Mouse (Mus musculus) spleen, adult 2 months (tissue): ENCODE measurements around the gene Racgap1.

Source experiments
- CTCF ChIP-seq: fragments of 200-500 bp; IDR thresholded peaks from 2 replicates; pipeline ENCODE4 v1.5.1; 2011; ENCODE audit warnings: mild to moderate bottlenecking, inconsistent platforms; ENCODE audit not compliant: insufficient read depth, insufficient read length, insufficient replicate concordance; ENCODE audit errors: extremely low read depth
- POLR2A ChIP-seq: fragments of 200-500 bp; IDR thresholded peaks from 2 replicates; pipeline ENCODE4 v1.6.1; 2011; ENCODE audit warnings: low read depth, low read length, inconsistent platforms

DNA sequence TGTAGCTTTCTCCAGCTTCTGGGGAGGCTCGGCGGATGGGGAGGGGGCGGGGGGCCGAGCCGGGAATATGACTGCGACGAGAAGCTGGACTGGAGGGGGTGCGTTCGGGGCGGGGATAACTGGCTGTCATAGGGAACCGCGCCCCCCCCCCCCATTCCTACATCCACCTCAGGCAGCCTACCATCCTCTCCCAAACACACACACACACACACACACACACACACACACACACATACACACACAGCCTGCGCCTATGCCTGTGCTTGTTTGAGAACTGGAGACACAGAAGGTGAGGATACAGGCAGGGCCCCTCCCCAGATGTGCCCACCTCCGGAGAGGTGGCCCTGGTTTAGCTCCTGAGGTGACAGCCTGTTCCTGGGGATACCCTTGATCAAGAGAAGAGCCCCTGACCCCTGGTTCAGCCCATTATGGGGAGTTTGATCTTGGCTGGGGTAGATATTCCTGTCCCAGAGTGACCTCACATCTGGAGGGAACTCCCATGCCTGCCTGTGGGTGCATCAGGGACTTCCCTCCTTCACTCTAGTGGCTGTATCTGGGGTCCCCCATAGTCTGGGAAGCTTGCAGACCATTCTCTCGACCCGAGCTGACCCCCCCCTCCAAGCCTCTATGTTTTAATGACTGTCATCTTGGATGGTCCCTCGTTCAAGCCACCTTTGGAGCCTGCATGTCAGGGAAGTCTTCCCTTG is 19.7 kb upstream of the Racgap1 start:
- TF ChIP-seq POLR2A = no peak
- no peak for TF ChIP-seq CTCF
